Mouse (Mus musculus) limb, embryonic 13.5 days (tissue): ENCODE results near the gene Dnm1. TPM values are rescaled to one million over a fixed set of nuclear protein-coding genes. Genes with fewer than 3 reads are reported as not detected.
A peak's percentile ranks its signal among the peaks of the same experiment; 100 is the strongest.

Experiments used
- ATAC-seq: fragments of 200-750 bp; cut with Nextera tagmentation; 2 replicates; pipeline ENCODE4 v1.8.0; 2017; ENCODE audit warnings: low read depth, moderate number of reproducible peaks, moderate TSS enrichment; ENCODE audit not compliant: low FRiP score
- H3K27ac ChIP-seq: fragments of 300-500 bp; sonication (generic); 2 replicates; pipeline ENCODE4 v1.5.1; 2015; ENCODE audit warnings: inconsistent platforms, mild to moderate bottlenecking, moderate library complexity
- H3K27me3 ChIP-seq: fragments of 300-500 bp; sonication (generic); 2 replicates; pipeline ENCODE4 v1.6.1; 2015; ENCODE audit warnings: mild to moderate bottlenecking, inconsistent platforms
- H3K36me3 ChIP-seq: fragments of 300-500 bp; sonication (generic); 2 replicates; pipeline ENCODE4 v1.6.1; 2015; ENCODE audit warnings: inconsistent platforms, mild to moderate bottlenecking, moderate library complexity
- H3K4me1 ChIP-seq: fragments of 300-500 bp; sonication (generic); 2 replicates; pipeline ENCODE4 v1.6.1; 2015; ENCODE audit warnings: inconsistent platforms
- H3K4me2 ChIP-seq: fragments of 300-500 bp; sonication (generic); replicated peaks from 2 replicates; pipeline ENCODE4 v1.6.1; 2015; ENCODE audit warnings: inconsistent platforms, mild to moderate bottlenecking, moderate library complexity
- H3K4me3 ChIP-seq: fragments of 300-500 bp; sonication (generic); 2 replicates; pipeline ENCODE4 v1.5.1; 2015; ENCODE audit warnings: moderate library complexity, mild to moderate bottlenecking, inconsistent platforms
- H3K9ac ChIP-seq: fragments of 300-500 bp; sonication (generic); 2 replicates; pipeline ENCODE4 v1.6.1; 2015; ENCODE audit warnings: mild to moderate bottlenecking, inconsistent platforms
- H3K9me3 ChIP-seq: fragments of 300-500 bp; sonication (generic); 2 replicates; pipeline ENCODE4 v1.6.1; 2016; ENCODE audit warnings: inconsistent platforms
- WGBS: fragments of 180-500 bp; shearing (Covaris S2); methylation state at CpG from one replicate; pipeline ENCODE4 v1.1.7; 2015; 5-methylcytosine and 5-hydroxymethylcytosine counted together
- polyA plus RNA-seq: library from polyadenylated mRNA; unstranded; fragments of >200 nt; fragmentation: Nextera tagmentation; extraction: Ambion mirVana; gene quantifications from 2 replicates; pipeline ENCODE4 v1.2.1, GENCODE M21; 2015

Gene Dnm1
- 32.4 and 32.5 TPM in 2 replicates for polyA plus RNA-seq

DNA sequence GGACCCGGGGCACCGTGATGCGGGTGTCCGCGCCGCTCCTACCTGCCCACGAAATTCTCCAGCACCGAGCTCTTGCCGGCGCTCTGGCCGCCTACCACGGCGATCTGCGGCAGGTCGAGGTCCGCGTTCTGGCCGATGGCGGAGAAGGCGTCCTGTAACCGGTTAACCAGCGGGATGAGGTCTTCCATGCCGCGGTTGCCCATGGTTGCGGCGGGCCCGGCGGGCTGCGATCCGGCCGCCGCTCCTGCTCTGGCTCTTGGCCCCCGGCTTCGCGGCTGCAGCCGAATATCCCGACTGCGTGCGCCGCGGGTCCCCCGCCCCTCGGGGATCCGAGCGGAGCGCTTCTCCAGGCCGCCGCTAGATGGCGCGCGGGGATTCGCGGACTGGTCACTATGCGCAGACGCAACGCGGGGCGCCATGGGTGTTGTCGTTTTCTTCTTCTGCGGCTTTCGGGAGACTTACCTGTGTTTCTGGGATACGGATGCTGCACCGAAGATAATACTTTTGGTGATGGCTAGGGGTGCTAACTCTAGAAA is at the start of gene Dnm1:
Gene Dnm1 (minus strand): TSS at position 332 of the 536 bp plus-strand sequence.
- H3K27ac ChIP-seq = peak within 1 kb of the TSS; percentile 94
- peak within 1 kb of the TSS; percentile 81 for H3K4me3 ChIP-seq
- H3K9ac ChIP-seq = peak within 1 kb of the TSS; percentile 91
- no peaks in the 10 kb centered on the region for H3K9me3 ChIP-seq
- peaks cover 35% of the 10 kb centered on the region for H3K4me1 ChIP-seq
- peaks cover 11% of the 10 kb centered on the region for H3K36me3 ChIP-seq
- peak; percentile 75 for ATAC-seq
- under 1% methylated on average over 63 of the region's 63 CpGs for WGBS
- peaks cover 3% of the 10 kb centered on the region; the same call in 1 of the 2 replicates for H3K27me3 ChIP-seq
- H3K4me2 ChIP-seq = peak within 1 kb of the TSS; percentile 90

DNA sequence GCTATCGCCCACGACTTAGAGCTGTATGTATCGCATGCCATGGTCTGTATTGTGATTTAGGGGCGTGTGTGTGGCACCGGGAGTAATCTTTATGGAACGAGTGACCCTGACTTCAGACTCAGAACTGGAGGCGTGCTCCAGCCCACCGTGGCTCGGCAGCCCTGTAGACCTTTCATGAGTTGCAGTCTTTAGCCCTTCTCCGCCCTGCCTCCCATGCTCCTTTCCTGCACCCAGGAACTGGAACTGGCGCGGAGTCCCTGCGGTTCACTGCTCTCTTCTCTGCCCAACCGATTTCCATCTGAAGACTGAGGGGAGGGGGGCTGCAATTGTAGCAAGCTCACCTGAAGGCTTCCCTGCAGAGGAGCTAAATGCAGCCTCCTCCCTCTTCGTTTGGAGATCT is 43.6 kb upstream of the Dnm1 start:
- Histone ChIP-seq H3K4me2 (peak overlapping the region; percentile 82), H3K27ac (no peak overlapping the region; the same call in 1 of the 2 replicates), H3K9ac (peak overlapping the region; percentile 90), H3K4me3 (peak overlapping the region; percentile 95), H3K27me3 (no peaks in the 10 kb centered on the region), H3K36me3 (peaks cover 34% of the 10 kb centered on the region), H3K4me1 (peaks cover 18% of the 10 kb centered on the region), H3K9me3 (no peaks in the 10 kb centered on the region)
- WGBS = 0% methylated on average over 15 of the region's 15 CpGs
- no peak for ATAC-seq

DNA sequence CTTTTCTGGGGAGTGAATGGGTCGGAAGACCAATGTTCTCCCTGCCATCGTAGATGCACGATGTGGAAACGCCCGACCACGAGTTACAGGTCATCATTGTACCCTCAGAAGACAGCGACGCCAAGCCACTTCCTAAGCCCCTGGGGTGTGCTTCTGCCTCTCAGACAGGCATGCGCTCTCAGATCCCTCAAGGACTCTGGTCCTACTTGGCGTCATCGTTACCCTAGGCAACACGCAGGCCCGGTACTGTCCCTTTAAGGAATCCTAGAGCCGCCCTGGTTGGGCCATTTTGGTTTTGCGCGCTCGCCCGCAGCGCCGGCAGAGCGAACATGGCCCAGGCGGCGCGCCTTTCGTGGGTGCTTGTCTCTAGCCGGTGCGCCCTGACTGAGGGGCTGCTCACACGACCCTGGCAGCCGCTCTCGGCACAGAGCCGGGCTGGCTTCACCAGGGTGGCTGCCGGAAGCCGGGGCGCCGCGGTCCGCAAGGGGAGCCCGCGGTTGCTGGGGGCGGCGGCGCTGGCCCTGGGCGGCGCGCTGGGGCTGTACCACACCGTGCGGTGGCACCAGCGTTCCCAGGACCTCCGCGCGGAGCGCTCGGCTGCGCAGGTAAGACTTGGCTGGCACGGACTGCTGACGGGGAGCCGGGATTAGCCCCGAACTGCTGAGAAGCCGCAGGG is 42.9 kb upstream of the Dnm1 start:
- Histone ChIP-seq H3K4me1 (peaks cover 18% of the 10 kb centered on the region), H3K9me3 (no peaks in the 10 kb centered on the region), H3K4me3 (peak overlapping the region; percentile 95), H3K27ac (peak overlapping the region; percentile 88), H3K4me2 (peak overlapping the region; percentile 82), H3K27me3 (no peaks in the 10 kb centered on the region), H3K9ac (peak overlapping the region; percentile 90), H3K36me3 (peaks cover 29% of the 10 kb centered on the region)
- ATAC-seq = peak; percentile 92
- WGBS = under 1% methylated on average over 58 of the region's 59 CpGs

DNA sequence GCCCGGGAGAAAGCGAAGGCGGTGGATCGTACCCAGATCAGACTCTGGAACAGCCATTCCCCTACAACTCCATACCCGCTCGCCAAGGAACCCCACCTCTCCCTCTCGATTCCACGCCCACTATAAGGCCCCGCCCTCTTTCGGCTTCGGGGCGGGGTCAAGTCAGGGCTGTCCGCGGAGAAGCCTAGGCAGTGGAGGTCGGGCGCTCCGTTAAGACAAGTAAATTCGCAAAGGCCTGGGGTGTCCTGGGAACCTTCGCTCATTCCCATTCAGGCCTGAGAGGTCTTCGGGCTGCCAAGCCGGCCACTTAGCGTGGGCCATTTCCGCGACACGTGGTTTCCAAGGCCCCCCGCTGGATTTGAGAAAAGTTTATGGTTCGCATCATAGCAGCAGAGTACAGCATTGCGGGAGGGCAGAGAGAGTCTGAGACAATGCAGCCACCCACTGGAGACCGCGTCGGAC is 42.4 kb upstream of the Dnm1 start, which contains the start of gene Ptges2:
Gene Ptges2 (plus strand): TSS at position 413 of the 462 bp plus-strand sequence.
- no peaks in the 10 kb centered on the region for H3K9me3 ChIP-seq
- H3K4me3 ChIP-seq = peak within 1 kb of the TSS; percentile 95
- H3K36me3 ChIP-seq = peaks cover 23% of the 10 kb centered on the region
- H3K27ac ChIP-seq = peak within 1 kb of the TSS; percentile 88
- WGBS = under 1% methylated on average over 31 of the region's 31 CpGs
- ATAC-seq = peak; percentile 93
- H3K4me1 ChIP-seq = peaks cover 22% of the 10 kb centered on the region
- no peaks in the 10 kb centered on the region for H3K27me3 ChIP-seq
- peak within 1 kb of the TSS; percentile 82 for H3K4me2 ChIP-seq
- peak within 1 kb of the TSS; percentile 90 for H3K9ac ChIP-seq

DNA sequence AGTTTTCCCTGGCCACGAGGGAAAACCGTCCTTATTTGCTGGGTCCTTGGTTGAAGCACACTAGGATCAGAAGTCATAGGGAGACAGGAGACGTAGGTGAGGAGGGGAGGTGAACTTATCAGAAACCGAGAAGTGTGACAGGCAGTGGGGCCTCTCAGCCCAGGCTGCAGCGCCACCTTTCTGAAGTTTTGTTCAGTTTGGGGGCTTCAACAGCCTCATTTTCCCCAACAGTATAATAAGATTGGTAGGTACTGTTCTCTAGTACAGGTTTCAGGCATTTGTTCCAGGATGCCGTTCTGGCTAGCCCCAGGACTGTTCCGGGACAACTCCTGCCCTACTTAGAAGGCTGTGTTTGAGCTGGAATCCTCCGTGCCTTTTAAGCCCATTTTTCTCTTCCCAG is 41.8 kb upstream of the Dnm1 start:
- peak overlapping the region; percentile 88 for H3K27ac ChIP-seq
- H3K9me3 ChIP-seq = no peaks in the 10 kb centered on the region
- H3K4me1 ChIP-seq = peaks cover 22% of the 10 kb centered on the region
- H3K4me3 ChIP-seq = peak overlapping the region; percentile 95
- no peaks in the 10 kb centered on the region for H3K27me3 ChIP-seq
- H3K4me2 ChIP-seq = peak overlapping the region; percentile 82
- H3K36me3 ChIP-seq = peaks cover 18% of the 10 kb centered on the region
- WGBS = 5% methylated on average over 8 of the region's 8 CpGs
- H3K9ac ChIP-seq = peak overlapping the region; percentile 90
- ATAC-seq = no peak

DNA sequence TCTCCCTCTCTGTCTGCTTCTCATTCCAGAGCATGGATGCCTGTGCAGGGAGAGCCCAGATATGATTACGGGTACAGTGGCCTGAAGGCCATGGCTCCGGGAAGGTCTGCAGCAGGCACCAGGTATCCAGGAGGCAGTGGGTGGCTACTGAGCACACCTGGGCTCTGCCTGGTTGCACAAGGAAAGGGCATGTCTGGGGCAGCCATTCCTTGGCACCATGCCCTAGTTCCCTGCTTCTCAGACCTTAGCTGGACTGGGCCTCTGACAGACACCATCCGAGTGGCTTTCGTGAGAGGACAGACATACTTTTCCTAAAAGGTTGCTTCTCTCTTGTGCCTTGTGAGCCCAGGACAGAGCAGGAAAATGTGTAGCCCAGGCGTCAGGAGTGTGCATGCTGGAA is 38.9 kb upstream of the Dnm1 start:
- no peak overlapping the region for H3K9ac ChIP-seq
- ATAC-seq = no peak
- H3K27ac ChIP-seq = no peak overlapping the region
- H3K36me3 ChIP-seq = no peaks in the 10 kb centered on the region
- H3K4me3 ChIP-seq = no peak overlapping the region
- H3K4me1 ChIP-seq = peaks cover 18% of the 10 kb centered on the region
- H3K4me2 ChIP-seq = no peak overlapping the region
- 80% methylated on average over 5 of the region's 5 CpGs for WGBS
- H3K27me3 ChIP-seq = no peaks in the 10 kb centered on the region
- no peaks in the 10 kb centered on the region for H3K9me3 ChIP-seq

DNA sequence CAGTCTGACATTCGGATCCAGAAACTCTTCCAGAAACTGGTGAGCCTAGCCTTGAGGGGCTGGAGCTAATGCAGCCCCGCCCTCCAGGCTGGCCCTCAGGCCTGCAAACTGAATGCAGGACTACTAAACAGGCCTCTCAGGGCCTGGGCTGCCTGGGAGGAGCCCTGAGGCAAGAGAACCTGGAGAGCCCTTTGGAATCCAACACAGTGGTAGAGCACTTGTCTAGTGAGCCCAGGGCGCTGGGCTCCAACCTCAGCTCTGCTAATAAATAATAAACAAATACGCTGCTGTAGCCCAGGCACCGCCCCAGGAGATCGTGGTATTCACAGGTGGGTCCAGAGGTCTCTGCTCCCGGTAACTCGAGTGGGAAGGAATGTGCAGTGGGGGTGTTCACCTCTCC is 37.7 kb upstream of the Dnm1 start:
- Histone ChIP-seq H3K27me3 (no peaks in the 10 kb centered on the region), H3K36me3 (no peaks in the 10 kb centered on the region), H3K27ac (no peak overlapping the region), H3K4me2 (no peak overlapping the region), H3K4me3 (no peak overlapping the region), H3K9me3 (no peaks in the 10 kb centered on the region), H3K4me1 (peaks cover 13% of the 10 kb centered on the region), H3K9ac (no peak overlapping the region)
- no peak for ATAC-seq
- 73% methylated on average over 8 of the region's 8 CpGs for WGBS

DNA sequence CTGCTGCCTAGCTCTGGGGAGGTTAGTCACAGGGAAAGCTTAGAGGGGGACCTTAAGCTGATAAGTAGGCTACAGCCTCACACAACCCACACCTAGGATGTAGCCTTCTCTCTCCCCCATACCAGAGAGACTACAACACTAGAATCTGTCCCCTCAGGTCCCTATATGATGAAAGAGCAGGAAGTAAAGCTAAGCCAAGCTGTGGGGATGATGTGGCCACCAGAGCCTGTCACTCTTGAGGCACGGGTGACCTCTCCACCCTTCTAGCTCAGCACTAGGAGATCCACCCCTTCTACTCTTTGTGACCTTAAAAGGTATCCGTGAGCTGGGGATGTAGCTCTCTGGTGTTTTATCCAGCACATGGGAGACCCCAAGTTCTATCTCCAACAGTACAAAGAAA is 36.0 kb upstream of the Dnm1 start:
- 77% methylated on average over 2 of the region's 2 CpGs for WGBS
- peaks cover 8% of the 10 kb centered on the region; the same call in 1 of the 2 replicates for H3K4me1 ChIP-seq
- H3K27ac ChIP-seq = no peak overlapping the region
- H3K27me3 ChIP-seq = no peaks in the 10 kb centered on the region
- no peak overlapping the region for H3K9ac ChIP-seq
- H3K36me3 ChIP-seq = no peaks in the 10 kb centered on the region
- H3K4me3 ChIP-seq = no peak overlapping the region
- no peak for ATAC-seq
- no peak overlapping the region for H3K4me2 ChIP-seq
- H3K9me3 ChIP-seq = no peaks in the 10 kb centered on the region

DNA sequence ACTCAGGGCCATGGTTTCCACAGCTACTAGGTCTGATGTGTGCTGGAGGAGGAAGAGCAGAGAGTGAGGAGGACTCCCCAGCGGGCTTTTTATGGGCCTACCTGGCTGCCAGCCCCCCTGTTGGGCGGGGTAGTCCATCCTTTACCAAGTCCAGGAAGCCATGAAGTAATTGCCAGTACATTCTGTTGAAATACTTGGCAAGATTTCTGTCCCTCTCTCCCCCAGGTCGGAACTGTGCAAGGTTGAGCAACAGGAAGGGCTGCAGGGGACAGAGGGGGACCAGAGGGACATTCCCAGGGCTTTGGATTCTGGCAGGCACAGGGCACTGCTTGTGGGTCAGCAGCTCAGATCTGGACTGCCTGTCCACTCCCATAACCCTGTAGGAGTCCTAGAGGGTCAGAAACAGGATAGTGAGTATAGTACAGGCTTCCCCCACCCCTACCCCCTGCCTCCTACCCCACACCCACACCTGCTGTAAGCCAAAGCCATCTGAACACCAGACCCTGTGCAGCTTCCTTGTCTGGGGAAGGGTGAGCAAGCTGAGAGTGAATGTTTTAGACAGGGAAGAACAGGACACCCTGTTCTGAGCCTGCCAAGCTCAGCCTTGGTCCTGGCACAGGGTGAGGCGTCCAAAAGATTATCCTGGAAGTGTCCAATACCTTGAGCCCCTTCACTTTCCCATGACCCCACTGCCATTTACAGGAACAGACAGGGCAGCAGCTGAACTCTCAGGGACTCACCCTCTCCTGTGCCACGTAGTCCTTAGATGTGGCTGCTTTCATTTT is 34.8 kb upstream of the Dnm1 start, which contains the start of gene Lcn2:
Gene Lcn2 (minus strand): TSS at position 547 of the 785 bp plus-strand sequence.
- Histone ChIP-seq H3K4me1 (peaks cover 8% of the 10 kb centered on the region; the same call in 1 of the 2 replicates), H3K27ac (no peak within 1 kb of the TSS; the same call in 1 of the 2 replicates), H3K9ac (peak within 1 kb of the TSS; percentile 45), H3K4me2 (no peak within 1 kb of the TSS), H3K4me3 (no peak within 1 kb of the TSS), H3K9me3 (no peaks in the 10 kb centered on the region), H3K27me3 (peaks cover 6% of the 10 kb centered on the region; the same call in 1 of the 2 replicates), H3K36me3 (no peaks in the 10 kb centered on the region)
- 59% methylated on average over 5 of the region's 5 CpGs for WGBS
- ATAC-seq = no peak; the same call in 1 of the 2 replicates

DNA sequence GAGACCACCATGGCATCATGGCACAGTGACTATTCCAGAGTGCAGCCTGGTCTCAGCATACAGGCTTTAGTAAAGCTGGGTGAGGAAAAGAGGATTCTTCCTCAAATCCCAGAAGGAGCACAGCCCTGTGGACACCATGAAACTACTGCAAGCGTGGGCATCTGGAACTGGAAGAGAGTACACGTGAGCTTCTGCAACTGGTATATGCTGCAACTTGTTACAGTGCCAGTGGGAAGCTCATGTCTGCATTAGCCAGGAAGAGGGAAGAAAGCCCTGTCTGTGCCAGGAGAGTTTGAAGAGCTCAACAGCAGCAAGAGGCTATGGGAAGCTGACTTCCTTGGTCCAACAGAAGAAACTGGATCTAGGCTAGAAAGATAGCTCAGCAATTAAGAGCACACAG is 29.6 kb upstream of the Dnm1 start:
- ATAC-seq = no peak
- H3K9ac ChIP-seq = no peak overlapping the region
- WGBS = 82% methylated on average over 2 of the region's 2 CpGs
- H3K4me2 ChIP-seq = no peak overlapping the region; the same call in 1 of the 2 replicates
- H3K4me3 ChIP-seq = 0 out of 2 replicates have a peak overlapping the region, but pooled peaks have one; percentile 72
- H3K36me3 ChIP-seq = peaks cover 21% of the 10 kb centered on the region
- H3K4me1 ChIP-seq = peaks cover 7% of the 10 kb centered on the region
- no peak overlapping the region for H3K27ac ChIP-seq
- H3K27me3 ChIP-seq = peaks cover 6% of the 10 kb centered on the region; the same call in 1 of the 2 replicates
- no peaks in the 10 kb centered on the region for H3K9me3 ChIP-seq

DNA sequence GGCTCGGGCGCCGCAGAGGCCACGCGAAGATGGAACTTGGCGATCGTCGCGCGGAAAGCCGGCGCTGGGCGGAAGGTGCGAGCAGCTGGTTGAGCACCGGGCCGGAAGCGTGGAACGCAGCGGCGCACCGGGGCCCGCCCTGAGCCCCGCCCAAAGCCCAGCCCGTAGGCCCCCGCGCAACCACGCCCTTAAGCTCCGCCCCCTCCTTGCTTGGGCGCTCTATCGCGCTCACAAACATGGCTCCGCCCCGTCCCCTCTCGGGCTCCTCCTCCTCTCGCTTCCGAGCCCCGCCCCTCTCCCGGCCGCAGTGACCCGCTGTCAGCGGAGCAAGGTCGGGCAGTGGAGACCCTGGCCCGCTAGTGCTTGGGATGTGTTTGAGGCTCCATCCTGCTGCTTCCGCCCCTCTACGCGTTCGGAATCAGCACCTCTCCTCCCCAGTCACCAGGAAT is 28.7 kb upstream of the Dnm1 start, which contains the start of gene 1110008P14Rik:
Gene 1110008P14Rik (minus strand): TSS at position 164 of the 449 bp plus-strand sequence.
- peak within 1 kb of the TSS; percentile 72 for H3K4me3 ChIP-seq
- ATAC-seq = peak; percentile 91
- WGBS = 0% methylated on average over 31 of the region's 47 CpGs

More for the DNA sequence above, 28.7 kb upstream of the Dnm1 start, which contains the start of gene 1110008P14Rik:
- Histone ChIP-seq H3K9ac (peak within 1 kb of the TSS; percentile 72), H3K27me3 (peaks cover 6% of the 10 kb centered on the region; the same call in 1 of the 2 replicates), H3K4me2 (peak within 1 kb of the TSS; percentile 97), H3K9me3 (no peaks in the 10 kb centered on the region), H3K4me1 (peaks cover 7% of the 10 kb centered on the region), H3K27ac (0 out of 2 replicates have a peak within 1 kb of the TSS, but pooled peaks have one; percentile 1), H3K36me3 (peaks cover 30% of the 10 kb centered on the region)
